Mouse (Mus musculus): ENCODE measurements at regions not wholly inside any gene's neighbourhood (a gene's known extent, or its start where the extent isn't known, plus 50 kb on each side); places are given as distances from the start of the nearest gene placed in this dataset.

DNA sequence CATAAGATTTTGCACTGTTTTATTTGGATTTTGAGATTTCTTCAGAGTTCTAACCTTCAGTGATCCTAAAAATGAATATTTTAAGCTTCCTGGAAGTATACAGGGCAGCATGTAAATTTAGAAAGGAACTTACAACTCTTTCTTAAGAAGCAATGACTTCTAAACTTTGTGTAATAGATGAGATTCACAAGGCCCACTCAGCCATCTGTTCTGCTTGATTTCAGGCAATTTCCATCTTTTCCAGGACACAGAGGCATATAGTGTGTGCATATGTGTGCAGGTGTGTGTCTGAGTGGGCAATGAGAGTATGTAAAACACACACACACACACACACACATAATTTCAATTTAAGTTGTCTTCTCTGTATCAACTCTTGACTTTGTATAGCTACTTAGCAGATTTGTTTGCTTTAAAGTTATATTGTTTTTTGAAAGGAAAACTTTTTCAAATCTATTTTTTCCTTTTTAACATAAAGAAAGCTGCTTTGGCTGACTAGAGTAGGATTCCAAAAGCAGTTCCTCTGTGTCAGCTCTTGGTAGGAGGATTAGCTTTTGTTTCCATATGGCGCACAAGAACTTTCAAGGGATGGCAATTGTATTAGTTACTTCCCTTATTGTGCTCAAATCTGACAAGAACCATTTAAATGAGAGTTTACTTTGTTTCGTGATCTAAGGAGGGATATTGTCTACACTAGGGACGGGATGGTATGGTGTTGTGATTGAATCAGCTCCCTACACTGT is 387.6 kb downstream of the D3Ertd751e start:
- DNase-seq: no peak

- no peak for DNase-seq
Observed at GRCm38 (mm10) chr3:42132322-42132721, 389.9 kb downstream of the D3Ertd751e start.

DNA sequence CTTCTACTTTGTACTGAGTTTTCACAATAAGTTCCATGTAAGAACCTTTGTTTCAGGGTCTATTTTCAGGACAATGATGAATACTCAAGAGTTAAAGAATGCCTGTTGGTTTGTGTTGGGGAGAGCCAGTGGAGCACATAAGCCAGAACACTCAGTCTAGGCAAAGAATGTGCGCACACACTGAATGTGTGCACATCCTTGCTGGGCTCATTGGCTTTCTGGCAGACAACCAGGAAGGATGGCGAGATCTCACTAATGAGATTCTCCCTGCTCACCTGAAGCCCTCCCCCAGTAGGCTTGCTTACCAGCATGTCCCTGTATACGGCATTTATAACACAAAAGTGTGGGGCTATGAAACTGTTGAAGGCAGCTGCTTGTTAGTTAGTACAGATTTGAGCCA is 411.0 kb downstream of the D3Ertd751e start:
- DNase-seq: no peak

DNA sequence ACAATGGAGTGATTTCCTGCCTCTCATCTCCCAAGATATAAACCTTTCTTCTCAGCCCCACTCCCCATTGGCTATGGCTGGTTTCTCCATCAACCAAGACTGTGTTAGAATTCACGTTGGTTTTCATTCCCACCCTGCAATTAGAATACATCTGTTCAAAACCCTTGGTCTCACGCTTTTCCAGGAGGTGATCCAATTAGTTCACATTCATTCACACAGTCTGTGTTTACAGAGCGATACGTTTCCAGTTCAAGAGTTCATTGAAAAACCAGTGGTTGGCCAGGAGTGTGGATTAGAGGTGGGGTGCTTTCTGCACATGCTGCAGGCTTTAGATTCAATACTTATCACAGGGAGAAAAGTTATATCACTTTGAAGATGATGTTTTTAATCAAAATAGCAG is 412.5 kb downstream of the D3Ertd751e start:
- no peak for DNase-seq

DNA sequence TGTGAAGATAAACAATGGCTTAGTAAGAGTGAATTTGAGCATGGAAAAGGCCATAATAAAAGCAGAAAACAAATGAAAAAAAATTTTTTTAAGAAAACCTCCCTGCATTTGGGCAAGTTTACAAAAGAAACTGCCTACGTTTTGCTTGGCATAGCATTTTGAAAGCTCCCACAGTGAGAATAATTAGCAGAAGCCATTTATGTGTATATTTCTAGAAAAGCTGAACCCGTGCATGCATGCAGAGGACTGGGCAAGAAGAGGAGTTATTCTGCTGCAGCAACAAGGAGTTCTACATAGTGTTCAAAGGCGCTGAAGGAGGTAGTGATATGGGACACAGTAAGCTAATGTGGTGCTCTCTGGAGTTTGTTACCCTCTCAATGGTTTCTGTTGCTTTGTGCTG is 421.3 kb downstream of the D3Ertd751e start:
- DNase-seq: no peak

DNA sequence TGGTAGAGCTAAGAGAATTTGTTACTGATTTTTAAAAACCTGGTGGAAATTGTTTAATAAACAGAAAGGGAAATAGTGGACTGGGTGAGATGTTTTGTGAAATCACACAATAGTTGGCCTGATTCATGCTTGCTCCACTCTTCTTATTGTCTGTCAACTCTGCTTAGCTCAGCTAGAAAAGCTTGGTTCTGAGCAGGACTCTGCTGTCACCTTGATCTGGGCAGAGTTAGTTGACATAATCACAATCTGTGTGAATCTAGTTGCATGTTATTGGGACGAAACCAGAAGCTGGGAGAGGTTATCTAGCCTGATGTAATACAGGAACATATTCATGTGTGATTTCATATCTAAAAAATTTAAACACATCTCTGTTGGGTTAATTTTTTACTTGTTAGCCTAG is 456.8 kb downstream of the D3Ertd751e start:
- DNase-seq: no peak

DNA sequence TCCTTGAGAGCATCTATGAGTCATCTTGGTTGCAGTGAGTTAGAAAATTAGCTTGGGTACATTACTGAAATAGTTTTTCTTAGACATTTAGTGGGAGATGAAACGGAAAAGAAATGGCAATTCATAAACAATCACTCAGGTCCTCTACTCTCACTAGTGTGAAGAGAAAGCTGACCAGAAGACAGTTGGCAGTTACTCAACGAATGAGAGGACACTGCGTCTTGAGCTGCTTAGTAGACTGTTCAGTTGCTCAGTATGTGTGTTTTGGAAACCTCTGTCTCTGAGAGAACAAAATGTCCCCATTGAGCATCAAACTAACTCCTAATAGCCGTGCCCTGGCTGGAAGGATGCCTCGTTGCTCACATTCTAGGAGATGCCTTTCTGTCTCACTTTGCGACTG is 459.0 kb downstream of the D3Ertd751e start:
- peak; percentile 32 for DNase-seq

DNA sequence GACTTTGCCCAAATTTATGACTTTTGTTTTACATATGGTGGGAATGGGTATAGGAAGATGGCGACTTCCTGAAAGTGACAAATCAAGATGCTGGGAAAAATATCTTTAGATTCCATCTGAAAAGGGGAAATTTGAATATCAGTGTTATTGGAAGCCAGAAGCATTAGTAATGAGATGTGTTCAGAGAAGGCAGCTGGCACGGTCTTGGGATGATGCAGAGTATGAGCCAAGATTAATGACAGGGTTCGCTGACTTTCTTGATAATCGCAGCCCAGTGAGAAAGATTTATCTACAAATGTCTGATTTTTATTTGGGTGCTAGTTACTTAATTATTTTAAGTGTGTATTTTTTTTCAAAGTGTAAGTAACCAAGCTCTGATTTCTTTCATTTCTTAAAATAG is 463.2 kb downstream of the D3Ertd751e start:
- no peak for DNase-seq

DNA sequence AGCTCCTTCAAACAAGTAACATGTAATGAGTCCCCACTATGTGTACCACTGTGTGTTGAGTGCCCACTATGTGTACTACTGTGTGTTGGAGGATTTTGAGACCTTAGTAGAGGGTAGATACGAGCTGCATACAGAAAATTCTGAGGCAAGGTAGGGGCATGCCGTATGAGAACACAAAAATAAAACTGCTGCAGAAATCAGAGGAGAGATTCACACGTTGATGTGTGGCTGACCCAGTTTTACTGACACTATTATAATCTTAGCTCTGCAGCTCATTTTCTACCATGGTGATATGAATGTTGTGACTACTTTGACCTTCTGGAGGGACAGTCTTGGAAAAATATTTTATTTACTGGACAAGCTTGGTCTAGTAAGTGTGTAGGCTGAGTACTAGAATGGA is 469.0 kb downstream of the D3Ertd751e start:
- DNase-seq: no peak

DNA sequence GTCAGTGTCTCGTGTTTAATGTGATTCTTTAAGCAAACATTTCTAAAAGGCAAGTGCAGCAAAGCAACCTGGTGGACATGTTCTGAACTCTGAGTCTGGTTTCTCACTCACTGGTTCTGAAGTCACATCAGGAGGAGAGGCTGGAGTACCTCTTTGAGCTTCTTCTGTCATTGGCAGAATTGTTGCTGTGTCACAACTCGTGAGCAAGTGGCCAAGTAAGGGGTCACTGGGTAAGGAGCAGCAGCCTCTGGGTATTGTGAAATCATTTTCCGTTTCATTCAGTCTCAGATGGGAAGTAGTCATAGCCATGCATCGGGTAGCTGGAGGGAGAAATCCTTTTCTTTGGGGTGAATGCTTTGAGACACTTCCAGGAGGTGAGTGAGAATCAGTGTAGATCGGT is 470.0 kb downstream of the D3Ertd751e start:
- peak; percentile 31 for DNase-seq

DNA sequence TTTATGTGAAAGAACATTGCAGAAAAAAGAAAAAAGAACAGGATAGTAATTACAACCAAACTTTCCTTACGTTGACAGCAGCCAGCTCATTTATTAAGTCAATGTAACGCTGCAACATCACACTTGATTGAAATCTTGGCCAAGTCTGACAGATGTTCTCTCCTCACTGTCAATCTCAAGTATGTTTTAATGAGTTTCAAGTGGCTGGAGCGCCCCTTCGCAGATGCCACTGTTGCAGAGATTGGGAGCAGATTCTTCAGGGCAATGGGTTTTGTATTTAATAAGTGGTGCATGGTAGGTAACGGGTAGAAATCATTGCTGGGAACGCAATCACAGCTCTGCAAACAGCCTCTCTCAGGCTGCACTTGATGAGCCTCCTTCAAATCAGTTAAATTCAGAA is 470.8 kb downstream of the D3Ertd751e start:
- DNase-seq: no peak

- DNase-seq: no peak
Observed at GRCm38 (mm10) chr3:42214624-42215276, 472.3 kb downstream of the D3Ertd751e start.

DNA sequence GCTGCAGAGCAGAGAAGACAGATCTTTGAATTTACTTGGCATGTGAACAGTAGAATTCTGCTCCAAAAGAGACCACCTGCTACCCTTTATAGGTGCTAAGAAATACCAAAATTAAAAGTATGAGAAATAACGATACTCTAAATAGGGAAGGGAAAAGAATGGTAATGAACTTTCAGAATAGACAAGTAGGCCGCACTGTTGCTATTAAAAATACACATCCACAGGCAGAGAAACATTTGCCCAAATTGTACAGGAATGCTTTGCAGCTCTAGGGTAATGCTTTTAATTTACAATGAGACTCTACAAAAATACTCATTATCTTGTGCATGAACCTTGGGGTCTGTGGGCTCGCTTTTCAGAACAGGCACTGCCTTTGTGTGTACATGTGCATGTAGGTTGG is 476.3 kb downstream of the D3Ertd751e start:
- no peak for DNase-seq

GRCm38 (mm10) chr3:42227679-42228398 is 485.4 kb downstream of the D3Ertd751e start:
- DNase-seq: no peak

GRCm38 (mm10) chr3:42228399-42228755 is 486.0 kb downstream of the D3Ertd751e start:
- DNase-seq: no peak

DNA sequence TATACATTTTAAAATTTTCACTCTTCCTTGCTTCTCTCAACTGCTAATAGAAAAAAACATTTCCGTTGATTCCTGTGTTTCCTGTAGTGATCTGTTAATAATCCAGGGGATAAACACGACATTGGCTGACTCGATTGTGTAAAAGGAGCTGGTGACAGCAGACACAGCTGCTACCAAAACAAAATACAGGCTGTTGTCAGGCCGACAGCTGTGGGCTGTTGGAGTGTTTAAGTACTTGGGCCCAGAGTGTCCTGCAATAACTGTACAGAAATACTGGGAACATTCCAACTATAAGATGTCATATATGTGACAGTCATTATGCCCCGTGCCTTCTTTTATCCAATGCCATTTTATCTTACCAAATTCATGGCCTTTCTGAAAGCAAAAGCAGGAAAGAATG is 489.9 kb downstream of the D3Ertd751e start:
- peak; percentile 31 for DNase-seq

DNA sequence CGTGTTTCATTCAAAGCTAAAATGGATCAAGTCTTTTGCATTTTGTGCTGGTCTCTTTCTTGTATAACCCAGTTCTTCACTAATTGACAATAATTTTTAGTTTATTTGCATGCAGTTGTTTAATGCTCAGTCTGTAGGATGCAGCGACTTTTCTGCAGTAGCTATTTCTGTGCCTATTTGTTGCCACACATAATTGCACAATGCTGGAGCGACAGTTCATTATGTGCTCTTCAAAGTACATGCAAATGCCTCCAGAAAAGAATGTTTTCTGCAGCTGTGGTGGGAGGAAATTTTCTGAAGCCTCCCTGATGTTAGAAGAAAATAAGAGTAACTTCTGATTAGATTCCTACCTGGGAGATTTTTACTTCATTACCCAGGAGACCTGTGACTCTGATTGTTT is 491.3 kb downstream of the D3Ertd751e start:
- DNase-seq: peak; percentile 33

DNA sequence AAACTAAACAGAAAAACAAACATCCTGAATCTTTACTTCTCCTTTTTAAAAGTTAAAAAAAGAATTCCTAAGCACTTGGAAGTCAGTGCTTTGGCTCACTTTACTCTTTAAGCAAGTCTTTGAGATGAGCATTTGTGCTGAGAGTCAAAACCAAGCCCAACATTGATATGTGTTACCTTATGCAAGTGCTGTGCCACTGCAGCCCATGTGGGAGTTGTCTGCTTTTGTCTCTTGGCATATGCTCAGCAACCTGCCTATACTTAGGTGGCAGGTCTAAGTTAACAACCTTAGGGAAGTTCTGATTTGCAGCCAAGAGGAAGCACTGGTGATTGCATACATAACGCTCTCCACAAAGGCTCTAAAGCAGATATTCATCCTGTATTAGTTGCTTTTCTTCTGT is 493.1 kb downstream of the D3Ertd751e start:
- no peak for DNase-seq

All from lung, postnatal 36 days (tissue).